Mouse (Mus musculus): ENCODE results near the gene Zfp941.

- no peak for TF ChIP-seq CTCF (IDR thresholded peaks at IDR 0.05; ENCODE audit: low read depth)
- no peak for TF ChIP-seq EP300 (IDR thresholded peaks at IDR 0.05; ENCODE audit: low read depth)
Observed at GRCm38 (mm10) chr7:140765888-140766739, 55.9 kb downstream of the Zfp941 start.

Data from liver, postnatal 0 days (tissue).